Mouse (Mus musculus): ENCODE data around the gene Cpn1.

- no peak for TF ChIP-seq CTCF (IDR thresholded peaks at IDR 0.05)
- no peak for TF ChIP-seq EP300 (IDR thresholded peaks at IDR 0.05)
These were observed 28.5 kb downstream of the Cpn1 start for GRCm38 (mm10) chr19:43957881-43958280.

Measured in lung, postnatal 0 days (tissue).